Mouse (Mus musculus) heart, postnatal 4 days (tissue): ENCODE data around the gene Bnc2. TPM values are rescaled to one million over a fixed set of nuclear protein-coding genes. Genes with fewer than 3 reads are reported as not detected.

Source experiments
- DNase-seq: peaks from one replicate; pipeline ENCODE4 v3.0.0; 2021
- total RNA-seq, 2 experiments: library from RNA; stranded (reverse); gene quantifications; 2 replicates each; pipeline ENCODE4 v1.2.3; 2021

Gene Bnc2
- total RNA-seq, 2 experiments from 2014 or later: 3.0 to 3.4 TPM

DNA sequence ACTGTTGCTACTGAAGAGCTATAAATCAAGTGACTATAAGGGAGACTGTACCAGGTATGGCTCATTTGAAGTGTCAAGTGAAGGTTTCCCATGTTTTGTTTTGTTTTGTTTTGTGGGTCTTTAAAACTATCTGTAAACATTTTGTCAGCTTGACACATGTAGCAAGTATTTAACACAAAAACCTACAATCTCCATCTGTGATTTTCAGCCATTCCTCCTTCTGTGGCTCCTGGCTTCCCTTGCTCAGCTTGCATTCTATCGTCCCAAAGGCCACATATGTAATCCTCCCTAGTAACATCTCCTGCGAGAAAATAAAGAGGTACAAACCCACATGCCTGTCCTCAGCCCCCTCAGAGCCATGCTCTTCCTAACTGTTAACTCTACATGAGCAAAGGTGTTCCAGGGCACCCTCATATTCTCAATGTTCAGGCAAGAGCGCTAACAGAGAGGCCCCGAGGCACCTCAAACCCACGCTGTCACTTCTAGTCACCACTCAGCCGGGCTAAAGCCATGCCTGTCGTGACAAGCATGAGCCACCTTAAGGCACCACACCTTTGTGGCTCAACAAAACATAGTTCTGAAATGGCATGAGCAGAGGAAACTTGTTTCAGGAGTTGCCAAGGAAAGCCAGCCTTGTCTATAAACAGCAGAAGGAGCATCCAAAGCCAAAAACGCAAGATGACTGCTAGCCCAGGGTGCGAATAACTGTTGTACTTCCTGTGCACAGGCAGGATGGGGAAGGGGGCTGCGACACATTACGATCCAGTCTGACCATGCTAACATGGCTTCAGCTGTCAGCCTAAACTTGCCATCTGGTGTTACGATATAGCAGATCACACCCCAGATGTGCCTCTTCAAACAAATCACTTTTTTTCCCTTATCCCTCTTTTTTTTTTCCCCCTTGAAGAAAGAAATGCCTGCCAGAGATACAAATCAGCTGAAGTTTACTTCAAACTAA is 42.0 kb downstream of the Bnc2 start:
- DNase-seq: no peak

DNA sequence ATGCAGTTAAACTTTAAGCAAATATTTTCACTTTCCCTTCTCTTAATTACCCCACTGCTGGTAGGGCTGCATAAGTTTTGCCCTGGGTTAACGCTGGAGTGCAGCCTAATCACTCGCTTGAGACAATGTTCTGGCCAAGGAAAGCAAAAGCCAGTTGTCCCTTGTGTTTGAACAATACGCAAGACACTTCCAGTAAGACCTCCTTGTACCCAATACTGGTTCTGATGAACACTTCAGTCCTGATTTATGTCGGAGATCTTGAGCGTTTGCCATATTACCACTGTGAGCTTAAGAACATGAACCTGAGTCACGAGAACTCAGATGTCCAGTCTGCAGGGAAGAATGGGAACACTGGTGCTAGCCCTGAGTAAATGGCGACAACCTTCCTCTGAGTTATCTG is 47.5 kb downstream of the Bnc2 start:
- DNase-seq: no peak

DNA sequence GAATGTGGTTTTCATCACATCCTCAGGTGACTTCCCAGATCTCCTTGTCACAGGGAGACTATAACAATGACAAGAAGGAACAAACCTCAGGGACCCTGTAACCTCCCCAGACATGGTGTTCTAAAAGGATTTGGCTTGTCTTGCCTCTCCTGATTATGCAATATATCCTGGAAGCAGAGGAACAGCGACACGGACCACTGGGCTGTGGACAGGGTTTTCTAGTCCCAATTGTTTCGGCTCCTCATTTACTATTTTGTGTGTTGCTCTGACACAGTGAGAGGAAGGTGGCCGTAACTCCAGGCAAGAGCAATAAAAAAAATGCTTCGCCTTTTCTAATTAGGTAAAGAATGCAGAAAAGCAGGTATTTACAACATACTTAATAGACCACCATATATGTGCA is 51.8 kb downstream of the Bnc2 start:
- DNase-seq: no peak

DNA sequence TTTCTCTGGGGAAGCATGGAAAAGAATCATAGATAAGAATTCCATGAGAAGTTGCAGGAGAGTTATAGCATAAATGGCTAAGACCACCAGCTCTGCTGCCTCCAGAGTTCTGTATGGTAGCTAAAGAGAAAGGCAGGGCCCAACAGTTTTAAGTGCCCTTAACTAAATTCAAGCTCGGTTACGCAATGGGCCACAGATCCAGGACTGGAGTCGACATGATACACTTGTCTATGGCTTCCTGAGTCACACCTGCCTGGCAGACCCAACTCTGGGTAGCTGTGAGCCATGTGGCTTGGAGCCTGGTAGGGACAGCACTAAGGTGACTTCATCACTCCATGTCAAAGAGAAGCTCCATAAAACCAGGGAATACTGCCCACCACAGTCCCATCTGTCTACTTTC is 53.3 kb downstream of the Bnc2 start:
- DNase-seq: no peak

DNA sequence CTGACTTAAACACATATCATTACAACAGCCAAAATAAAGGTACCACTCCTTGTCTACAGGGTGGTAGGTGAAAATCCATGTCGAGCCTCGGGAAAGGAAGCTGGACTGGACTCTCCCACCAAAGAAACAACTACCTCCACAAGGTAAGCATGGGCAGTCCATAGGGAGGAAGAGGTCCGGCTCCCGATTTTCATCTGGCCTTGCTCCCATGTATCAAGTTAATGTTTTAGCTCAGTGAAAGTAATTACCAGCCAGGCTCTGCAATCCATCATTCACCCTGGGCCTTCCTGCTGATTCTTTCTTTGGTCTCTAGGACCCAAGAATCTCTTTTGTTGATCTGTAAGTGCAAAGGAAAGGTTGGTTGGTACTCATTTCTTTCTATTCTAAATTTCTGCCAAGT is 65.2 kb downstream of the Bnc2 start:
- no peak for DNase-seq

DNA sequence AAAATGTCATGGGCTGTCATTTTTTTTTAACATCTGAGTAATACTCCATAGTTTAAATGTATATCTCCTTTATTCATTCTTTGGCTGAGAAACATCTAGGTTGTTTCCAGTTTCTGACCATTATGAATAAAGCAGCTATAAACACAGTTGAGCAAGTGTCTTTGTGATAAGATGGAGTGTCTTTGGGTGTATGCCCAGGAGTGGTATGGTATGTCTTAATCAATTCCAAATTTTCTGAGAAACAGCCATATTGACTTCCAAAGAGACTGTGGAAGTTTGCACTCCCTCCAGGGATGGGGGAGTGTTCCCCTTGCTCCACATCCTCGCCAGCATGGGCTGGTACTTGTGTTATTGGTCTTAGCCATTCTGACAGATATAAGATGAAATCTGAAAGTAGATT is 70.6 kb downstream of the Bnc2 start:
- DNase-seq: no peak

DNA sequence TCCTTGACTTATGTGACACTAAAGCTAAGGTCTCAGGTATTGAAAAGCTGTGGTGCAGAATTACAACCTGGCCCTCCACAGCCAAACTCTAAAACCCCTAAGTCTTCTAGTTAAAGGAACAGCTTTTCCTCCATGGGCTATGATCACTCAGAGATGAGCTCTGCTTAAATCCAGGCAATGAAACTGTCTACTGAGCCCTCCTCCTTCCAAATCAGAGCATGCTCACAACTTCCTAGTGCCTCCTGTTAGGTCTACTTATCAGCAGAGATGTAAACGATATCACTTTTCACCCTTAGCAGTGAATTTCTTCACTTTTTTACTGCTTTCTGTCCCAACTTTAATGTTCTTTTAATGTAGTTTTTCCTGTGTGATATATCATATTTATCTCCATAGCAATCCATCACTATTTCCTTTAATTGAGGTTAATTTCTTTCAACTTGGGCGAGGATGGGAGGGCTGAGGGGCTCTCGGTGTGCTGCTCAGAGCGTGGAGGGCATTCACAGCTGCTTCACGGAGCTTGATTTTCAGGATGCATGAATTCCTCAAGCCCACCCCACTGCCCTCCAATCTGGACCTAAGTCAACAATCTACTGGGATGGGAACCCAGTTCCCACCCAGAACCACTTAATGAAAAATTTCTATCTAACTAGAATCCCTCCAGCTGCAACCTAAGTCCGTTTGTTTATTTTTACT is 94.7 kb downstream of the Bnc2 start:
- DNase-seq: no peak

DNA sequence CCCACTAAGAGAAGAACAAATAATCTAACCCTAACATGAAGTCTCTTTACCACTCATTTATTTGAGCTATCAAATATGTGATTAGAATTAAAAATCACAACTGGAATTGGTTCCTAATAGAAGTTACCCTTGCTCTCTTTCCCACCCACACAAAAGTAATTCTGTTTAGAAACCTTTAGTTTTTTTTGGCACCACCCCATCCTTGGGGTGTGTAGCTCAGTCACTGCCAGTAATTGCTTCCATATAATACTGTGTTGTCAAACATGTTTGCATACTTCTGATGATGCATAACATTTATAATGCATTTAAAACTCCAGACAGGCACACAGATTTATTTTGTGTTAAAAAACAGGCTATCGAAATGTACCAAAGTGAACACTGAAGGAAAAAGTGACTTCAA is 96.8 kb downstream of the Bnc2 start:
- no peak for DNase-seq

DNA sequence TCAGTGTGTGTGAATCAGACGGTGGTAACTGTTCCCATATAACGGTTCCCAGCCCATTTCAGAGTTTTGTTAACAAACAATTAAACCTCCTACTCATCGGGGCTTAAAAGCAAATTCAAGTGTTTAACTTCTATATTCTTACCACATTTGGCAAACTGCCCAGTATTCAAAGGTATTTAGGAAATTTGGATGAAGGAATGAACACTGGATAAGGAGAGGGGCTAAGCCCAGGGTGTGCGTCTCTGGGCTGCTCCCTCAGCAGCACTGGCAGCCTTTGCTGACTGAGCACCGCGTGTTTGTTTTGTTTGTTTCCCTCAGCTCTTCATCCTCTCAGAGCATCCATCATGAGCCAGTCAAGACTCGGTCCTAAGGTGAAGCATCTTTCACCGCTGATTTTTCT is 109.0 kb downstream of the Bnc2 start:
- no peak for DNase-seq

DNA sequence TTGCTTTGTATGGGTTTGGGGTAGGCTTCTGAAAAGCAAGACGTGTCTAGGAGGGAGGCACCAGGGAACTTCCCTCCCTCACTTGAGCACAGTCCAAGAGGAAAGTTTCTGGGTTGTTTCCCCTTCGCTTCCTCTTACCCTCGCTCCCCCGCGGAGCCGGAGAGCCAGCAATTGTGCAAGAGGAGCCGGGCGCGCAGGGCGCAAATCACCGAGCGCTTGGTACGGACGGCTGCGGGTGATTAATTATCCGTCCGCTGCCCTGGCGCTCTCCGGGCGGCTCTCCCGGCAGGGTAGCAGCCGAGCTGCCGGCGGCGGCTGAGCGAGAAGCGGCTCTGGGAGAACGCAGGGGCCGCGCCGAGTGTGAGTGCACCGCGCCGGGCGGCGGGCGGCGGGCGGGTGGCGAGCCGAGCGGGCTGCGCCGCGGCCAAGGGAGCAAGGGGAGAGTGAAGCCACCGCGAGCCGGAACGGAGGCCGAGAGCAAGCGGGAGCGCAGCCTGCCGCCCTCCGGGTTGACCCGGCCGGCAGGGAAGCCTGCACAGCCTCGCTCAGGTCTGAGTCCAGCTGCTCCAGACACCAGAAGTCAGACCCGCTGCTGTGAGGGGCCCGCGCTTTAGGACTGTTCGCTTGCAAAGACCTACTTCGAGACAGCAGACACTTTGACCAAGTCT is 129.7 kb downstream of the Bnc2 start:
- DNase-seq: peak; percentile 78

DNA sequence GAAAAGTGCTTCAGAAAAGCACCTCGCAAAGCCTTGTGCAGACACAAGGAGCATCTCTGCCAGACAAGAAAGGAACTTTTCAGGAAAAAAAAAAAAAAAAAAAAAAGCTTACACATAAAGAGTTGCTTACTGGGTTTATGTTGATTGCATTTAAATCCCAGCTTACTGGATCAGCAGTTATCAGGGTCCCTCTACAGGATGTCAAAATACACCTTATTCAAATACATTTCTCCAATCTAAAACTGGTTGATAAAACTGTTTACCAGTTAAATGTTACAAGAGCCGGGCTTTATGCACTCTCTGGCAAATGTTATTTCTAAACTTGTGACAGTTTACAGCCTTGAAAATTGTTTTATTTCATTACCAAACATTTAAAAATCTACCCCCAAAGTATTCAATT is 130.4 kb downstream of the Bnc2 start:
- DNase-seq: no peak

DNA sequence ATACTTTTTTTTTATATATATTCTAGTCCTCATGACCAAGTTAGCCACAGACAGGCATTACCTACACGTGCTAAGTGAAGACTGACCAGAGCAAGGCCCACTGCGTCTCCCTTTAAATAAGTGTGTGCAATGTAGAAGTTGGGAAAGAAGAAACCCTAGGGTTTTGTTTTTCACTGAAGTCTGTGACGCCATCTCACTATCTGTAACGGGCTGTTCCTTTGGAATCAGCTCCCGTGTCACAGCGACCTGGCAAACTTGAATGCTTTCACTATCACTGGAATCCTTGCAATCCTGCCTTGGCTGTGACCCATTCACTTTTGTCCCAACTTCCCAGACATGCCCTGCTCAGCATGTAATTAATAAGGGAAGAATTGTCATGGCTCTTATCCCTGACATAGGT is 134.5 kb downstream of the Bnc2 start:
- DNase-seq: peak; percentile 20

DNA sequence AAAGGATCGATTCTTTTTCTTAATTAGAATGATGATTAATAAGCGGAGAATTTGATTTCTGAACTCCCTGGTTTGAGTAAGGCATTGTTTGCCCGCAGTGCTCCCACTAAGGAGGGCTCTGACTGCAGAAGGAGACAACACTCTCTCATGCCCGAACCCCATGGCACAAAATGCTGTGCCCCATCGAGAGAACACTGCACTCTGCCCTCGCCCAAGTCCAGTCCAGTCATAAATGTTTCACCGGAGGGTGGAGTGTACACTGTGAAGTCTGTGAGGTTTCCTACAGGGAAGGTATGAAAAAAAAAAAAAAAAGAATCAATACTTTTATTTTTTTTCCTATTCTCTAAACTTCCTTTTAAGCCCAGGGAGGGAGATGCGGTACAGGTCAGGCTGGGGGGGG is 135.7 kb downstream of the Bnc2 start:
- no peak for DNase-seq

DNA sequence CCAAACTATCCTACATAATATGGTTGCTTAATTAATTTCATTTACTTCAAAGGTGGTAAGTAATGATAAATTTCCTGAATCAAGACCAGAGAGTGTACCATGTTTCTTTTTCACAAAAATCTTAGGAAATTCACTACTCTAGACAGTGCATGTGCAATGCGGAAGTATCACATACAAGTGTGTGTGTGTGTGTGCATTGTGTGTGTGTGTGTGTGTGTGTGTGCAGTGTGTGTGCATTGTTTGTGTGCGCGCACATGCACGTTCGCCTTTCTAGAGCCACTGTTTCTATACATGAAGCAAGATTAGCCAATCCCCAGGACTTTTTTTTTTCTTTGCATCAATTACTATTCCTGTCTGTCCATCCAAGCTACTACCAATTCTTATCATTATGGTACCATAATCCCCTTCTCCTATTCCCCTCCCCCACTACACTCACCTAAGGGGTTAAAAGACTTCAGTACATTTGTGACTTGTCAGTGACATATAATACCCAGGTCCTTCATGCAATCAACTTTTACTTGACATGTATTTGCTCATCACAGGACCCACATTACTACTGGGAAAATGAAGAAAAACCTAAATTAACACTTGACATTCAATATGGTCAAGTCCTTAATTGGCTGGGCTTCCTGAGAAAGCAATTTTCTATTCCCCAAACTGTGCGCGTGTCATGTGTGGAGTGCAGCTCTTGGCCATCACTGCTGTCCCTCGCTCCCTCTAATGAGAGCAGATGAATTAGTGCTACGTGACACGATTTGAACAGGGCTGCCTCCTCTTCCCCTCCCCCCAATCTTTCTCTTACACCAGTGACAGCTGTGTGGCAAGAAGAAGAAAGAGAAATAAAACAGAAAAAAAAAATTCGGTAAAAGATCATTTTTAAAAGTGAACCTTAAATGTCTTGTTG is 145.9 kb downstream of the Bnc2 start:
- no peak for DNase-seq

DNA sequence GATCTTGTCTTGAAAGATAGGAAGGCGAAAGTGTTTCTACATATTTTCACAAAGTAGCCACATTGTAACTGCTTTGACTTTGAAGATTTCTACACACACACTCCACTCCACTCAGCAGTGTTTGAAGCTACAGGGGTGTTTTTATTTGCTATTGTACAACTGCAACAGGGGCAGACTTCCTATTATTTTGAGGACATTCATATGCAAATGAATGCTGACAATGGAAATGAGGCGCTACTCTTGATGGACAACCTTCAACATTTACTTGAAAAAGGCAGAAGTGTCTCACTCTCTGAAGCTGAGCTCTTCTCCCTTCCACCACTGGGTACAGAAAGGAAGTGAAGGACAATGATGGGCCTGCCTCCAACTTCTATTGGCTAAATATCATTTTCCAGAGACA is 146.7 kb downstream of the Bnc2 start:
- DNase-seq: no peak

DNA sequence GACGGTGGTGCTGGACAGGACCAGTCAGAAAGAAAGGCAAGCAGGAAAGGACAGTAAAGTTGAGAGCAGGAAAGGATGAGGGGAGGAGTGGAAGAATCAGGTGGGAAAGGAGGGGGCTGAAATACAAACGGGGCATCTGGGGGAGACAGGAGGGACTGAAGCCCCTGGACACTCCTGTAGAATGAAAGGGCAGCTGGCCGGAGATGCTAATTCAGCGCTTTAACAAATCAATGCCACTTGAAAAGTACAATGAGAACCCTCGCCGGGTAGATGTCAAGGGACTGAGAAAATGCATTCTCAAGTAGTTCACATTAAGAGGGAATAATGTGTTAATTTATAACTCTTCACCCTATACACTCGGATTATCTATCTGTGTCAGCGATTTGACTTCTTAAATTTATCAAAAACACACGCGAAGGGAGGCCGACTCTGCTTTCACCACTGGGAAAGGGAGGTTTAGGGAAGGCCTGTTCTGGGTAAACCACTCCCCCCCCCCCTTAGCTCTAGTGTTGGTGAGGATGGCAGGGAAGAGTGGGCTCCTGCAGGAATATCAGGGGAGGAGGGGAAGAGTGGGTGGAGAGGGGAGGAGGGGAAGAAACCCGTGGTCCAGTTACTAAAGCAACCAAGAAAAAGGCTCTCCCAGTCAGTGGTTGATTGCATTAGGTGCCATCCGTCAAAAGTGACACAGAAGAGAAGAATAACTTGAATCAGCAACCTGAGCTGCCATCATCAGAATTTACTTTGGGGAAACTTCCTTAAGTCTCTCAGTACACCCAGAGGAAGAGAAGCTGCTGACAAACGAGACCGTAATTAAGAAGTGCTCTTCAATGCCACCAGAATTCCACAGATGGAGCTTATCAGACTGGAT is 147.8 kb downstream of the Bnc2 start:
- no peak for DNase-seq

DNA sequence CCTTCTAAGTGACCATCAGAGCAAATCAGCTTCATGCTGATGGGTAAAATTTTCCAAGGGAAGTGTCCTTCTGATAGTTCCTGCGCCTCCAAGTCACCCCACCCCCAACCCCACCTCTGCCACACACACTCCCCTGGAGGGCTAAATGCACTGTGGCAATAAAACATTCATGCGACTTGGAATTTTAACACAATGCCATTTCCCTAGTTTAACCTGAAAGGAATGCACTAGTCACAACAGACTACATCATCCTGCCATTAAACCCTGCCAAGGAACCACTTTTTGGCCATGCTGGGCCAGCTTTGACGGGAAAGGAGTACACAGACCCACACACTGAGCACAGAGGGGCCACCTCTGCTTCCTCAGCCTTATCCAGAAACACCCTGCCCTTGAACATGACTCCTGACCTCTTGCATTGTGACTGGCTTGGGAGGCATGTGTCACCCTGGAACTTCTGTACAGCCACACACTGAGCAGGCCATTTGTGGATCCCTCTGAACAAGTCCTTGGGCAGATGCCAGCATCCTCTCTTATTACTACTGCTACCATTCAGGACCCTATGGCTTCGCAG is 151.3 kb downstream of the Bnc2 start:
- peak; percentile 52 for DNase-seq

DNA sequence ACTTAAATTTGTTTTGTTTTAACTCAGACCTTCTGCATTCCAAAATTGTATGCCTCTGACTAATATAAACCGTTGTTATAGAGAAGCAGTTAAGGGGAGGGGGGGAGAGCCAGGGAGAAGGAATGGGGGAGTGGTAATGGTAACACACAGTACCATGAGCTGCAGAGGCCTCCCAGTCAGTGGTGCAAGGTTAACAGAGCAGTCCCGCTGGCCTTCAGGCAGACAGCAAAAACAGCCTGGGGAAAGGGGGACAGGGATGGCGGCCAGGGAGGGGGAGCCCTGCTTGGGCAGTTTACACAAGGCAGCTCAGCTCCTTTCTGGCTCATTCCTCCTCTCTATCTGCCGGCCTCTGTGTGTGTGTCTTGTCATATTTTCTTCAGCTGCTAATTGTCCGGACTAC is 151.9 kb downstream of the Bnc2 start:
- DNase-seq: peak; percentile 34

DNA sequence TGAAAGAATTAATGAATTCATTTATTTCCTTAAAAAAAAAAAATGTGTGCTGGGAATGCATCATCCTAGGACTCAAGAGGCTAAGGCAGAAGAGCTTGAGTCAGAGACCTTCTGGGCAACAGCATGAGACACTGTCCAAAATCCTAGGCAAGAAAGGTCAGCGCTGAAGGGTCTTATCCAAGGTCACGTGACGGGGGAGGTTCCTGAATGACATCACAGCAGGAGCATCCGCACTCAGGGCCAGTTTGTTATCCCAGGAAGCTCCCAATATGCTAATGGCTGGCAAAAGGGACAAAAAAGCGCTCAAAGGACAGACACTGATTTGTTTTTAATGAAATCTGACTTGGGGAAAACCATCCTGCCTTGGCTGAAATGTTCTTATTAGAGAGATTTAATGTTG is 153.5 kb downstream of the Bnc2 start:
- DNase-seq: no peak

DNA sequence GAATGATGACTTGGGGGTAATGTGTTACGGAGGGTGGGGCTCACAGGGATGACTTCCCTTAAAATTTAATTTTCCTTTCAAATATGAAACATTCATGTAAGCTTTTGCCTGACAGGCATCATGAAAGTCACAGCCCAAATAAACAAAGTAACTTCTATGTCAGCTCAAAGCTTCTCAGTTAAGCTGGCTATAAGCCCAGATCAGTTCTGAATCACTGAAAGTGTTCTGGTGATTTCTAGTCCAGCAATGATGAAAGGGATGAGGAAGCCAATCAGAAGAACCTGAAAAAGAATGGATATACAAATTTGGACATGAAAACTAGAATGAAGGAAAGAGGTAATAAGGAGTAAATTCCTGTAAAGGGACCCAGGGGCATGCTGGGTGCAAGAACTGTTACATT is 164.6 kb downstream of the Bnc2 start:
- no peak for DNase-seq

DNA sequence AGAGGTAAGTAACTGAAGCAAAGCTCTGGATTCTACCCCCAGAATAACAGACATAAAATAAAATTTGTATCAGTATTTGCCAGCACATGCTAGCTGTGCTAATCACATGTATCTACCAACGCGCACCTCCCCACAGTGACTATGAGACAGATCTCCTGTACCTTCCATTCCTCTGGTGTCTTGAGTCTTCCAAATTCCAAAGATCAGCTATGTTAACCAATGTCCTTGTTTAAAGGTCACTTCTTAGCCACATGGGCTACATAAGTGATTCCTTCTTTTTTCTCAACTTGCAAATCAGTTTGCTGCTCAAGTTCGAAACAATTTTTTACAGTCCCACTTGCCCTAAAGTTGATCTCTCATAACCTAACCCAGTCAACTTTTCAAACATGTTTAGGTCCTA is 167.5 kb downstream of the Bnc2 start:
- no peak for DNase-seq
